In the genomic region with DNA sequence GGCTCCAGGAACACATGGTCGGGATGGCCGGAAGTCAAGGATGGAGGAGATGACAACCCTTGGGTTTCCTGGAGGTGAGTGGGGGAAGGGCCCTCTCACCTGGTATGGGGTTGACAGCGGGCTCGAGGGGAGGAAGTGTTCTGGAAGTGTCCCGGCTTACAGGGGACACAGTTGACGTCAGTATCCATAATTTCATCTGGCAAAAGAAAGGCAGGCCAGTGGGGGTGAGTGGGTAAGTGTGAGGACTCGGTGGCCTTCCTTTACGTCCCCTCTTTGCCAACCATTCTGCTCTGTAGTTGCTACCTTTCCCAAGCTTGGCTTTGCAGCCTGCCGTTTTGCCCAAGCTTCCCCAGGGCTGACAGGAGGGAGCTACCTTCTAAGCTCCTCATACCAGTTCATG, we compare ENCODE assay signal across 12 mouse cellular contexts. TPM values are rescaled to one million over a fixed set of nuclear protein-coding genes. Genes with fewer than 3 reads are reported as not detected.
DNase-seq lines count a peak whose midpoint lies in the region; ATAC-seq and TF ChIP-seq lines count a peak whose summit lies in the region.
"Had no signal": no experiment of that assay in that cellular context is flagged by ENCODE, and none has a peak within 500 bp of the region (broad histone marks: within the 10 kb centered on the region; RNA-seq: fewer than 3 reads in every experiment).

No protein-coding gene starts in this region.

- no peaks in the 10 kb centered on the region for H3K27me3 ChIP-seq in heart, adult 2 months (ENCODE audit: control insufficient read depth, insufficient read depth, low read length)
- no peaks in the 10 kb centered on the region for H3K27me3 ChIP-seq in lung, embryonic 16.5 days (ENCODE audit: control insufficient read depth, insufficient read depth, low read depth, low read length)
- 0 out of 2 replicates have a peak, but pooled peaks cover 3% of the 10 kb centered on the region for H3K27me3 ChIP-seq in limb, embryonic 10.5 days (ENCODE audit: low read depth, poor library complexity, severe bottlenecking)
- no peaks in the 10 kb centered on the region; the same call in 1 of the 2 replicates for H3K27me3 ChIP-seq in neural tube, embryonic 15.5 days (replicated peaks)

- peaks cover 8% of the 10 kb centered on the region for H3K36me3 ChIP-seq in heart, adult 2 months (ENCODE audit: control insufficient read depth, insufficient read depth, low read length)
- peaks cover 17% of the 10 kb centered on the region for H3K36me3 ChIP-seq in lung, embryonic 16.5 days (ENCODE audit: control insufficient read depth, insufficient read depth, low read length)
- peaks cover 42% of the 10 kb centered on the region for H3K36me3 ChIP-seq in limb, embryonic 10.5 days
- H3K36me3 ChIP-seq in neural tube, embryonic 15.5 days: no peaks in the 10 kb centered on the region

- intact Hi-C loops in heart, adult 2 months (cut with DNase I): no loop called here
- intact Hi-C loops in heart, postnatal 14 days (cut with DNase I): loop anchor here (2.0 to 5.0 kb wide), 2 partner anchors 39 to 305 kb away; a partner anchor contains a TSS
- intact Hi-C loops in left cerebral cortex, postnatal 25 days (cut with DNase I): no loop called here

- no peaks in the 10 kb centered on the region for H3K9me3 ChIP-seq in lung, embryonic 16.5 days (ENCODE audit: control insufficient read depth, low read length)
- no peaks in the 10 kb centered on the region for H3K9me3 ChIP-seq in limb, embryonic 10.5 days (replicated peaks)
- no peaks in the 10 kb centered on the region for H3K9me3 ChIP-seq in neural tube, embryonic 15.5 days (replicated peaks)

- H3K4me2 ChIP-seq in lung, embryonic 16.5 days (ENCODE audit: low read depth, low read length): peak overlapping the region; percentile 58
- H3K4me2 ChIP-seq in neural tube, embryonic 15.5 days: peak overlapping the region; percentile 51

- no peak for TF ChIP-seq CTCF in heart, adult 2 months (IDR thresholded peaks at IDR 0.05)

- 44% methylated on average over 9 of the region's 9 CpGs for WGBS in heart, adult 2 months
- 68% methylated on average over 9 of the region's 9 CpGs for WGBS in lung, embryonic 16.5 days
- WGBS in limb, embryonic 10.5 days: 88% methylated on average over 9 of the region's 9 CpGs
- 88% methylated on average over 9 of the region's 9 CpGs for WGBS in neural tube, embryonic 15.5 days

- TF ChIP-seq EP300 in heart, adult 2 months (IDR thresholded peaks at IDR 0.05; ENCODE audit: insufficient read depth, low read depth, low read length): no peak

- H3K4me3 ChIP-seq in heart, adult 2 months: peak overlapping the region; percentile 88
- peak overlapping the region; percentile 66 for H3K4me3 ChIP-seq in lung, embryonic 16.5 days (ENCODE audit: low read length)
- peak overlapping the region; percentile 56 for H3K4me3 ChIP-seq in limb, embryonic 10.5 days
- no peak overlapping the region for H3K4me3 ChIP-seq in neural tube, embryonic 15.5 days (replicated peaks)

- no peak for ATAC-seq in lung, embryonic 16.5 days (ENCODE audit: low read depth)
- no peak for ATAC-seq in neural tube, embryonic 15.5 days (ENCODE audit: low FRiP score)
- no peak for ATAC-seq in granulocyte monocyte progenitor cell, adult 5-6 weeks (replicated peaks; ENCODE audit: poor library complexity, severe bottlenecking)

- H3K79me2 ChIP-seq in heart, adult 2 months (replicated peaks; ENCODE audit: control insufficient read depth, insufficient read depth, low read length): no peaks in the 10 kb centered on the region

- peak overlapping the region; percentile 95; the same call in 1 of the 2 replicates for H3K27ac ChIP-seq in heart, adult 2 months
- no peak overlapping the region for H3K27ac ChIP-seq in lung, embryonic 16.5 days (ENCODE audit: low read length)
- H3K27ac ChIP-seq in limb, embryonic 10.5 days: peak overlapping the region; percentile 93
- H3K27ac ChIP-seq in neural tube, embryonic 15.5 days (replicated peaks): no peak overlapping the region

- H3K9ac ChIP-seq in heart, adult 2 months (ENCODE audit: low read depth, low read length): peak overlapping the region; percentile 7; the same call in 1 of the 2 replicates
- H3K9ac ChIP-seq in lung, embryonic 16.5 days (ENCODE audit: low read length): peak overlapping the region; percentile 84
- no peak overlapping the region for H3K9ac ChIP-seq in neural tube, embryonic 15.5 days (replicated peaks)

- TF ChIP-seq POLR2A in heart, adult 2 months (IDR thresholded peaks at IDR 0.05; ENCODE audit: insufficient read depth, low read depth, low read length): no peak

- peaks cover 9% of the 10 kb centered on the region for H3K4me1 ChIP-seq in heart, adult 2 months (ENCODE audit: control insufficient read depth, insufficient read depth, low read length)
- H3K4me1 ChIP-seq in lung, embryonic 16.5 days (replicated peaks; ENCODE audit: control insufficient read depth, insufficient read depth, low read length): peaks cover 27% of the 10 kb centered on the region
- peaks cover 46% of the 10 kb centered on the region for H3K4me1 ChIP-seq in limb, embryonic 10.5 days
- peaks cover 19% of the 10 kb centered on the region for H3K4me1 ChIP-seq in neural tube, embryonic 15.5 days

- no peak for DNase-seq in heart, adult 2 months
- no peak for DNase-seq in heart, postnatal 14 days
- DNase-seq in lung, adult 18-20 months: no peak
- DNase-seq in limb, embryonic 10.5 days (ENCODE audit: low spot score): no peak
- DNase-seq in left cerebral cortex, postnatal 25 days (ENCODE audit: low spot score in 2 of 2): no peak
- DNase-seq: B cell, adult 2 months had no signal

RNA-seq across cellular contexts. Expression of a gene that starts 1.5 kb away (rescaled TPM):
- total RNA-seq in heart, adult 2 months (2021): 10 to 100 TPM; 28.2 to 28.8 TPM
- 34.8 and 36.5 TPM in 2 replicates for polyA plus RNA-seq in heart, adult 2 months (2012; rRNA removed)
- total RNA-seq in heart, postnatal 14 days (2021): 10 to 100 TPM; 34.6 to 36.0 TPM
- polyA plus RNA-seq in lung, embryonic 16.5 days (2015; fragmentation: Nextera tagmentation; extraction: Ambion mirVana): 91.1 and 96.4 TPM in 2 replicates
- polyA plus RNA-seq in limb, embryonic 10.5 days (2016; fragmentation: Nextera tagmentation; extraction: Ambion mirVana): 34.3 and 41.5 TPM in 2 replicates
- polyA plus RNA-seq in neural tube, embryonic 15.5 days (2015; fragmentation: Nextera tagmentation; extraction: Ambion mirVana): 19.5 and 28.1 TPM in 2 replicates
- total RNA-seq in left cerebral cortex, postnatal 25 days (2021): 1 to 10 TPM; 8.1 to 9.9 TPM
- total RNA-seq in granulocyte monocyte progenitor cell, adult 5-6 weeks (2014; fragmentation: Nextera tagmentation): 36.4 and 50.3 TPM in 2 replicates
- total RNA-seq in granulocyte monocyte progenitor cell, adult 5-6 weeks (2017): 29.9 and 36.3 TPM in 2 replicates

RNA-seq across cellular contexts. Expression of a gene that starts 8.3 kb away (rescaled TPM):
- under 1 TPM; 0.37 to 0.75 TPM for total RNA-seq in heart, adult 2 months (2021)
- 0.76 and 3.1 TPM in 2 replicates for polyA plus RNA-seq in heart, adult 2 months (2012; rRNA removed)
- total RNA-seq in heart, postnatal 14 days (2021): 1 to 10 TPM in 1 of 2 experiments, under 1 TPM in 1; 1.00 to 1.1 TPM
- 9.1 and 13.4 TPM in 2 replicates for polyA plus RNA-seq in lung, embryonic 16.5 days (2015; fragmentation: Nextera tagmentation; extraction: Ambion mirVana)
- polyA plus RNA-seq in limb, embryonic 10.5 days (2016; fragmentation: Nextera tagmentation; extraction: Ambion mirVana): 1.0 and 1.6 TPM in 2 replicates
- 0.44 and 2.6 TPM in 2 replicates for polyA plus RNA-seq in neural tube, embryonic 15.5 days (2015; fragmentation: Nextera tagmentation; extraction: Ambion mirVana)
- total RNA-seq in left cerebral cortex, postnatal 25 days (2021): 1 to 10 TPM; 2.4 to 2.6 TPM
- 16.2 and 18.9 TPM in 2 replicates for total RNA-seq in granulocyte monocyte progenitor cell, adult 5-6 weeks (2014; fragmentation: Nextera tagmentation)
- 1.4 and 1.8 TPM in 2 replicates for total RNA-seq in granulocyte monocyte progenitor cell, adult 5-6 weeks (2017)

RNA-seq across cellular contexts. Expression of a gene that starts 26.3 kb away (rescaled TPM):
- total RNA-seq in heart, adult 2 months (2021): not detected
- 0.82 and 0.92 TPM in 2 replicates for polyA plus RNA-seq in heart, adult 2 months (2012; rRNA removed)
- total RNA-seq in heart, postnatal 14 days (2021): not detected
- polyA plus RNA-seq in lung, embryonic 16.5 days (2015; fragmentation: Nextera tagmentation; extraction: Ambion mirVana): 0.16 TPM in 1 of 2 replicates, not detected in the other
- polyA plus RNA-seq in limb, embryonic 10.5 days (2016; fragmentation: Nextera tagmentation; extraction: Ambion mirVana): 0.10 and 0.21 TPM in 2 replicates
- polyA plus RNA-seq in neural tube, embryonic 15.5 days (2015; fragmentation: Nextera tagmentation; extraction: Ambion mirVana): not detected in 2 replicates
- total RNA-seq in left cerebral cortex, postnatal 25 days (2021): not detected
- not detected in 2 replicates for total RNA-seq in granulocyte monocyte progenitor cell, adult 5-6 weeks (2014; fragmentation: Nextera tagmentation)
- total RNA-seq in granulocyte monocyte progenitor cell, adult 5-6 weeks (2017): not detected in 2 replicates
- total RNA-seq: hematopoietic stem cell, adult 5-6 weeks had no signal
- polyA plus RNA-seq: brain, embryonic 14.5 days; macrophage had no signal

RNA-seq across cellular contexts. Expression of a gene that starts 37.0 kb away (rescaled TPM):
- total RNA-seq in heart, adult 2 months (2021): 10 to 100 TPM; 50.8 to 62.8 TPM
- polyA plus RNA-seq in heart, adult 2 months (2012; rRNA removed): 57.1 and 59.7 TPM in 2 replicates
- total RNA-seq in heart, postnatal 14 days (2021): 10 to 100 TPM; 63.4 to 70.7 TPM
- 115 and 117 TPM in 2 replicates for polyA plus RNA-seq in lung, embryonic 16.5 days (2015; fragmentation: Nextera tagmentation; extraction: Ambion mirVana)
- 41.8 and 43.6 TPM in 2 replicates for polyA plus RNA-seq in limb, embryonic 10.5 days (2016; fragmentation: Nextera tagmentation; extraction: Ambion mirVana)
- polyA plus RNA-seq in neural tube, embryonic 15.5 days (2015; fragmentation: Nextera tagmentation; extraction: Ambion mirVana): 13.6 and 28.4 TPM in 2 replicates
- 10 to 100 TPM; 11.5 to 12.7 TPM for total RNA-seq in left cerebral cortex, postnatal 25 days (2021)
- total RNA-seq in granulocyte monocyte progenitor cell, adult 5-6 weeks (2014; fragmentation: Nextera tagmentation): 89.1 and 104 TPM in 2 replicates
- total RNA-seq in granulocyte monocyte progenitor cell, adult 5-6 weeks (2017): 54.4 and 88.8 TPM in 2 replicates

Comparison
In these comparisons a context has a peak if more than half of its experiments do, and no peak if none do; other contexts are left out.
1. H3K27ac ChIP-seq: peak in heart, adult 2 months (single experiment) and limb, embryonic 10.5 days (single experiment); none in lung, embryonic 16.5 days (single experiment) and neural tube, embryonic 15.5 days (single experiment).